Mouse (Mus musculus): ENCODE results near the gene Map4k2. TPM values are rescaled to one million over a fixed set of nuclear protein-coding genes. Genes with fewer than 3 reads are reported as not detected.
A peak's percentile ranks its signal among the peaks of the same experiment; 100 is the strongest.

The Map4k2 gene
- polyA plus RNA-seq (2012; rRNA removed), result 1,004 and 1,040 TPM in 2 replicates

DNA sequence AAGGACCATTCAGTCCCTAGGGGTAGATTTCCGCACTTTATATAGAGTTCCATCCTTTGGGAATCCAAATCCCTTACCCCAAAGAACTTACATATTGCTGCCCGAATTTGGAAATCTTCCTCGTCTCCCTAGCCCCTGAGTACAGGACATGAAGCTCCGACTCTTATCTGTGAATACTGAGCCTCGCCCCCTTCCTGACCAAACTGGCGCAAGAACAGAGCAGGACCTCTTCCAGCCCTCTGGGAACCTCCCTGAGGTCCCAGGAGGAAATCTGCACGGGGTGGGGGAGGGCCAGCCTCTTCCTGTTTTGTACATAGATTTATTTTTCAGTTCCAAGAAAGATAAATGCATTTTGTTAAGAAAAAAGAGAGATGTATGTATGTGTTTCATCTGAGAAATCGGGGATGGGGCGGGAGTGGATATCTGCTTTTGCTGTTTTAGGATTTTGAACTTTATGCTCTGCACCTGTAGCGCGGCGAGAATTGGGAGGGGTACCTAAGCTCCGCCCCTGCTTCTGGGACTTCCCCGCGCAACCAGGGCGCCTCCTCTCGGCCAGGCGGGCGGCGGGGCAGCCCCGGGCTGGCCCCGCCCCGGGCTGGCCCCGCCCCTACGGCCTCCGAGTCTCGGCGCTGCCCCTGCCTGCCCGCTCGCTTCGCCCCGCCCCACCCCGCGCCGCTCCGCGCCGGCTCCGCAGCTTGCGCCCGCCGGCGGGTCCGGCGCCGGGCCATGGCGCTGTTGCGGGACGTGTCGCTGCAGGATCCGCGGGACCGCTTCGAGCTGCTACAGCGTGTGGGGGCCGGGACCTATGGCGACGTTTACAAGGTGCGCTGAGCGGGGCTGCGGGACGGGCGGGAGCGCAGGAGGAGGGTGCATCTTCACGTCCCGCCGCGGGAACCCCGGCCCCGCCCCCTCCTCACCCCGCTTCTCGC lies at the start of gene Map4k2:
Gene Map4k2 (plus strand): TSS at position 612 of the 929 bp plus-strand sequence.
- 4% methylated on average over 62 of the region's 72 CpGs for WGBS
- Histone ChIP-seq H3K27me3 (ENCODE audit: control insufficient read depth, insufficient read depth, low read length) (no peaks in the 10 kb centered on the region), H3K4me1 (replicated peaks; ENCODE audit: control insufficient read depth, insufficient read depth, low read length) (peaks cover 46% of the 10 kb centered on the region), H3K36me3 (ENCODE audit: control insufficient read depth, insufficient read depth, low read length) (peaks cover 5% of the 10 kb centered on the region; the same call in 1 of the 2 replicates), H3K27ac (ENCODE audit: control insufficient read depth, insufficient read depth, low read length) (peak within 1 kb of the TSS; percentile 83), H3K4me3 (ENCODE audit: control insufficient read depth, insufficient read depth, low read length) (peak within 1 kb of the TSS; percentile 80)
- TF ChIP-seq POLR2A (IDR thresholded peaks at IDR 0.05; ENCODE audit: control insufficient read depth, extremely low read depth, insufficient read depth, low read length, poor library complexity) (peak; percentile 44; the same call in 1 of the 2 replicates), CTCF (IDR thresholded peaks at IDR 0.05; ENCODE audit: borderline replicate concordance, control insufficient read depth, extremely low read depth, insufficient read depth, low read length, poor library complexity) (peak; percentile 59; the same call in 1 of the 2 replicates)
- DNase-seq, result peak; percentile 91

GRCm38 (mm10) chr19:6292262-6292661 lies 48.7 kb upstream of the Map4k2 start:
- TF ChIP-seq CTCF (IDR thresholded peaks at IDR 0.05; ENCODE audit: borderline replicate concordance, control insufficient read depth, extremely low read depth, insufficient read depth, low read length, poor library complexity), result no peak
- TF ChIP-seq POLR2A (IDR thresholded peaks at IDR 0.05; ENCODE audit: control insufficient read depth, extremely low read depth, insufficient read depth, low read length, poor library complexity), result no peak
- Histone ChIP-seq H3K36me3 (ENCODE audit: control insufficient read depth, insufficient read depth, low read length) (no peaks in the 10 kb centered on the region), H3K27ac (ENCODE audit: control insufficient read depth, insufficient read depth, low read length) (no peak overlapping the region), H3K27me3 (ENCODE audit: control insufficient read depth, insufficient read depth, low read length) (no peaks in the 10 kb centered on the region), H3K4me3 (ENCODE audit: control insufficient read depth, insufficient read depth, low read length) (no peak overlapping the region), H3K4me1 (replicated peaks; ENCODE audit: control insufficient read depth, insufficient read depth, low read length) (peaks cover 30% of the 10 kb centered on the region)
- 96% methylated on average over 5 of the region's 5 CpGs for WGBS
- no peak for DNase-seq

- H3K4me3 ChIP-seq (ENCODE audit: control insufficient read depth, insufficient read depth, low read length), result no peak overlapping the region
- H3K27me3 ChIP-seq (ENCODE audit: control insufficient read depth, insufficient read depth, low read length), result no peaks in the 10 kb centered on the region
- H3K36me3 ChIP-seq (ENCODE audit: control insufficient read depth, insufficient read depth, low read length), result peaks cover 6% of the 10 kb centered on the region; the same call in 1 of the 2 replicates
- no peak for DNase-seq
- peaks cover 14% of the 10 kb centered on the region for H3K4me1 ChIP-seq (replicated peaks; ENCODE audit: control insufficient read depth, insufficient read depth, low read length)
- no peak overlapping the region for H3K27ac ChIP-seq (ENCODE audit: control insufficient read depth, insufficient read depth, low read length)
- TF ChIP-seq POLR2A (IDR thresholded peaks at IDR 0.05; ENCODE audit: control insufficient read depth, extremely low read depth, insufficient read depth, low read length, poor library complexity), result no peak
- TF ChIP-seq CTCF (IDR thresholded peaks at IDR 0.05; ENCODE audit: borderline replicate concordance, control insufficient read depth, extremely low read depth, insufficient read depth, low read length, poor library complexity), result no peak
- 95% methylated on average over 17 of the region's 17 CpGs for WGBS
Measured at GRCm38 (mm10) chr19:6294301-6294700, 46.6 kb upstream of the Map4k2 start.

DNA sequence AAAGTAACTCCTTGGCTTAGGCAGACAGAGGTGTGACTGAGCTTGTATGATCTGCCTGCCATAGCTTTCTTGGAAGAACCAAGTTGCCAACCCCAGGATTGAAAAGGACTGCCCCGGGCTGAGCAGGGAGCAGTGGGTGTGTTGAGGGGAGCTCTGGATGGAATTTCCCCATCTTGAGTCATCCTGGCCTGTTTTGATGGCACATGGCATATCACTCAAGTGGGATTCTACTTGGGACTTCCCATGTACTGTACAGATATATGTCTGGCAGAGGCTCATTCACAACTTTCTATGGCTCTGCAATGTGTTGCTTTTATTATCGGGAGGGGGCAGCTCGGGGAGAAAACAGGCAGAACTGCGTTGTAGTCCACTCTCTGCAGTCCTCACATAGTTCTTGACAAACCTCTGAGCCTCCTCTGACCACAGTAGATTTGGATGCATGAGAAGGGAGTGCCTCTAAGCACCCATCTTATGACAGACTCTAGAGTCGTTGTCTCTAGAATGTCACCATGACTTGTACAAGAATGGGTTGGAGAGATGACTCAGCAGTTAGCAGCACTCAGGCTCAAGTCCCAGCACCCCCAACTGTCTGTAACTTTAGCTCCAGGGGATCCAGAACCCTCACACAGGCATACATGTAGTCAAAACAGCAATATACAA lies 44.3 kb upstream of the Map4k2 start:
- peaks cover 6% of the 10 kb centered on the region; the same call in 1 of the 2 replicates for H3K36me3 ChIP-seq (ENCODE audit: control insufficient read depth, insufficient read depth, low read length)
- H3K4me3 ChIP-seq (ENCODE audit: control insufficient read depth, insufficient read depth, low read length), result no peak overlapping the region
- 78% methylated on average over 5 of the region's 5 CpGs for WGBS
- TF ChIP-seq POLR2A (IDR thresholded peaks at IDR 0.05; ENCODE audit: control insufficient read depth, extremely low read depth, insufficient read depth, low read length, poor library complexity), result no peak
- no peak for TF ChIP-seq CTCF (IDR thresholded peaks at IDR 0.05; ENCODE audit: borderline replicate concordance, control insufficient read depth, extremely low read depth, insufficient read depth, low read length, poor library complexity)
- no peaks in the 10 kb centered on the region for H3K27me3 ChIP-seq (ENCODE audit: control insufficient read depth, insufficient read depth, low read length)
- no peak for DNase-seq
- peak overlapping the region; percentile 11; the same call in 1 of the 2 replicates for H3K27ac ChIP-seq (ENCODE audit: control insufficient read depth, insufficient read depth, low read length)
- peaks cover 25% of the 10 kb centered on the region for H3K4me1 ChIP-seq (replicated peaks; ENCODE audit: control insufficient read depth, insufficient read depth, low read length)

GRCm38 (mm10) chr19:6297641-6298040 lies 43.3 kb upstream of the Map4k2 start:
- peaks cover 6% of the 10 kb centered on the region; the same call in 1 of the 2 replicates for H3K36me3 ChIP-seq (ENCODE audit: control insufficient read depth, insufficient read depth, low read length)
- 55% methylated on average over 9 of the region's 9 CpGs for WGBS
- peaks cover 25% of the 10 kb centered on the region for H3K4me1 ChIP-seq (replicated peaks; ENCODE audit: control insufficient read depth, insufficient read depth, low read length)
- DNase-seq, result no peak
- no peak overlapping the region for H3K4me3 ChIP-seq (ENCODE audit: control insufficient read depth, insufficient read depth, low read length)
- no peak overlapping the region for H3K27ac ChIP-seq (ENCODE audit: control insufficient read depth, insufficient read depth, low read length)
- TF ChIP-seq CTCF (IDR thresholded peaks at IDR 0.05; ENCODE audit: borderline replicate concordance, control insufficient read depth, extremely low read depth, insufficient read depth, low read length, poor library complexity), result no peak
- TF ChIP-seq POLR2A (IDR thresholded peaks at IDR 0.05; ENCODE audit: control insufficient read depth, extremely low read depth, insufficient read depth, low read length, poor library complexity), result no peak
- H3K27me3 ChIP-seq (ENCODE audit: control insufficient read depth, insufficient read depth, low read length), result no peaks in the 10 kb centered on the region

GRCm38 (mm10) chr19:6299003-6299402 lies 41.9 kb upstream of the Map4k2 start:
- Histone ChIP-seq H3K27ac (ENCODE audit: control insufficient read depth, insufficient read depth, low read length) (no peak overlapping the region), H3K4me1 (replicated peaks; ENCODE audit: control insufficient read depth, insufficient read depth, low read length) (peaks cover 22% of the 10 kb centered on the region), H3K4me3 (ENCODE audit: control insufficient read depth, insufficient read depth, low read length) (no peak overlapping the region), H3K27me3 (ENCODE audit: control insufficient read depth, insufficient read depth, low read length) (no peaks in the 10 kb centered on the region), H3K36me3 (ENCODE audit: control insufficient read depth, insufficient read depth, low read length) (peaks cover 6% of the 10 kb centered on the region; the same call in 1 of the 2 replicates)
- no peak for TF ChIP-seq POLR2A (IDR thresholded peaks at IDR 0.05; ENCODE audit: control insufficient read depth, extremely low read depth, insufficient read depth, low read length, poor library complexity)
- TF ChIP-seq CTCF (IDR thresholded peaks at IDR 0.05; ENCODE audit: borderline replicate concordance, control insufficient read depth, extremely low read depth, insufficient read depth, low read length, poor library complexity), result no peak
- DNase-seq, result no peak
- 80% methylated on average over 4 of the region's 4 CpGs for WGBS

All from thymus, adult 2 months (tissue).